Mouse (Mus musculus) thymus, postnatal 25 days (tissue): ENCODE measurements around the gene Epha2.

Experiments used
- DNase-seq: peaks from one replicate; pipeline ENCODE4 v3.0.0; 2022

The Epha2 gene

DNA sequence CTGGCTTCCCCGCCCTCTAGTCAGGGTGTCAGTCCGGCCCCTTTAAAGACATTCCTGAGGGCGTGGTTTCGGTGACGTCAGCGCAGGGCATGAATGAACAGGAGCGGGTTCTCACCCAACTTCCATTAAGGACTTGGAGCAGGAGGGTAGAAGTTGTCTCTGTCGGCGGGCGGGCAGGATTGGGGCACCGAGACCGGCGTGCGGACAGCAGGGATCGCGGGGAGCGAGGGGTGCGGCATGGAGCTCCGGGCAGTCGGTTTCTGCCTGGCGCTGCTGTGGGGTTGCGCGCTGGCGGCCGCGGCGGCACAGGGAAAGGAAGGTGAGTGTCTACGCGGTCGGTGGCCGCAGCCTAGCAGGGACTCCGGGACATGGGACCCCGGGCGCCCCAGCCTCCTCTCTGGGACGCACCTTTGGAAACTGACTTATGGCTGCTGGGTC, at the start of gene Epha2:
Gene Epha2, plus strand, starts transcription at position 125 of the 438 bp plus-strand sequence.
- DNase-seq: no peak

DNA sequence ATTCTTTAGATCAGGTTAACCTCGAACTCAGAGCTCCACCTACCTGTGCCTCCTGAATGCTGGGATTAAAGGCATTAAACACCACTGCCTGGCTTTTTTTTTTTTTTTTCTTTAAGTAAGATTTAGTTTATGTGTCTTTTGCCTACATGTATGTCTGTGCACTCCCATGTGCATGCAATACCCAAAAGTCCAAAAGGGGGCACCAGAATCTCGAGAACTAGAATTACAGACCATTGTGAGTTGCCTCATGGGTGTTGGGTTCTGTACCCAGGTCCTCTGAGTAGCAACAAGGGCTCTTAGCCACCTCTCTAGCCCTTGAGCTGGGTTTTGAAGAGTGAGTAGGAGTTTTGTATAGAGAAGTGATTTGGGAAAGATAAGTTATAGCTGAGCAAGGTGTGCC, 48.4 kb upstream of the Epha2 start:
- no peak for DNase-seq

GRCm38 (mm10) chr4:141254234-141254633, 46.8 kb upstream of the Epha2 start:
- DNase-seq: no peak

- peak; percentile 16 for DNase-seq
Observed at GRCm38 (mm10) chr4:141257440-141257839, 43.6 kb upstream of the Epha2 start.

DNA sequence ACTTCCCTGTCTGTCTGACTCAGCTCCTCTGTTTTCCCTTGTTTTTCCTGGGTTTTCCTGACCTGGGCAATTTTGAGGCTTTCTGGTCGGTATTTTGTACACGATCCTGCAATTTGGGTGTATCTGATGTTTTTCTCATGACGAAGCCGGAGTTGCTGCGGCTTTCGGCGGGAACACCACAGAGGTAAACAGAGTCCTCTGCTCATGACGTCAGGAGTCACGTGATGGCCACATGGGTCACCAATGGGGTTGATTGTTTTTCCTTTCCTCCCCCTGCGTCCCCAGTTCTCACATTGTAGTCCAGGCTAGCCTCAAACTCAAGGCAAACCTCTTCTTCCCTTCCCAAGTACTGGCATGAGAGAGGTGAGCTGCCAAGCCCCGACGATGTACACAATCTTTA, 41.6 kb upstream of the Epha2 start:
- no peak for DNase-seq

DNA sequence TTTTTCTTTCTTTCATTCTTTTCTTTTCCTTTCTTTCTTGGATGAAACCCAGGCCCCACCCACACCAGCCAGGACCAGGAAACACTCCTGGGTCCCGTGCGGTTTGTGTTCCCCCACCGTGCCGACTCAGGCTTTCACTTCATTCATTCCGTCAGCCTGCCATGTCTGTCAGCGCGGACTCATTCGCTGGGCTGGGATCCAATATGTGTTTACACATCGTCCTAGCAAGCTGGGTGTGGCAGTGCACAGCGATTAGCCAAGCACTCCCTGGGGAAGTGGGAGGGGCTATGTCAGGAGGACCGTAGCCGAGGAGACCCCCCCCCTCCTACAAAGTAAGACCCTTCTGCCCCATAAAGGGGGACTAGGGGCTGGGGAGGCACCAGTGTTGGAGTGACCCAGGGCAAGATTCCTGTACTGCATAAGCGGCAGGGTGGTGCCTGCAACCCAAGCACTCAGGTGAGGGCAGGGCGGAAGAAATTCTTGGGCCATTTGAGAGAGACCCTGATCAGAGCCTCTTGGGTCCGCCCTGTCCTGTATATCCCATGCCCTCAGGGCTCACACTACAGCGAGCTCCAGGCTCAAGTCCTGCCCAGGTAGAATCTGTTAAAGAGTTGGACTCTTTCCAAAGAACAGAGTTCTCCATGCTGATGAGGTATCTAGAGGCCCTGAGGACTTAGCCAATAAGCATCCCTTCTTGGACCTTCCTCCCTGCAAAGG, 40.9 kb upstream of the Epha2 start:
- no peak for DNase-seq

- DNase-seq: no peak
Observed at GRCm38 (mm10) chr4:141262906-141263637, 38.0 kb upstream of the Epha2 start.

- no peak for DNase-seq
Observed at GRCm38 (mm10) chr4:141265979-141266637, 34.9 kb upstream of the Epha2 start.

DNA sequence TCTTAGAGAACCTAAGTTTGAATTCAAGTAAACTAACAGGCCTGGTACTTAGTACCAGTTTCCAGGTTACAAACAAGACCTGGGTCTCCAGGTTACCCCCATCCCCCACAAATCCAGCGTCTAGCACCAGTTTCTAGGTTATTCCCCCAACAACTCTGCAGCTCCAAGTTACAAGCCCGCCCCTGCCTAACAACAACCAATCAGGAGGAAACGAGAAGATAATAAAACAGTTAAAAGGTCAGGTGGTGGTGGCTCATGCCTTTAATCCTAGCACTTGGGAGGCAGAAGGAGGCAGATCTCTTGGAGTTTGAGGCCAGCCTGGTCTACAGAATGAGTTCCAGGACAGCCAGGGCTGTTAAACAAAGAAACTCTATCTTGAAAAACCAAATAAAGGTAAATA, 33.8 kb upstream of the Epha2 start:
- DNase-seq: no peak

DNA sequence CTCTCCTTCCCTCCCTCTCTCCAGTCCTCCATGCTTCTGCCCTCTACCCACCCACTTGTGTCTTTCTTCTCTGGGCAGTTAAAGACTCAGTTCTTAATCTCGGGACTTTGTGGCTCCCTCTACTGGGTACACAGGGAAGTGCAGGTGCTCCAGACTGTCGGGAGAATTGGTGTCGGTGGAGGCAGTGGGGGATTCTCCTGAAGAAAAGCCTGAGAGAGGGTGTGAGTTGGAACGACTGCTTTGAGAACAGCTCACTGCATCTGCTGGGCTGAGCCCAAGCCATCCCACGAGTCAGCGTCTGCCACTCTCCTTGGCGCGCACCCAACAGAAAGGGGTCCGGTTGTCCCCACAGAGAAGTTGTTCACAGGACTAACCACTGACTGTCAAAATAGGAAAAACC, 33.2 kb upstream of the Epha2 start:
- peak; percentile 44 for DNase-seq

DNA sequence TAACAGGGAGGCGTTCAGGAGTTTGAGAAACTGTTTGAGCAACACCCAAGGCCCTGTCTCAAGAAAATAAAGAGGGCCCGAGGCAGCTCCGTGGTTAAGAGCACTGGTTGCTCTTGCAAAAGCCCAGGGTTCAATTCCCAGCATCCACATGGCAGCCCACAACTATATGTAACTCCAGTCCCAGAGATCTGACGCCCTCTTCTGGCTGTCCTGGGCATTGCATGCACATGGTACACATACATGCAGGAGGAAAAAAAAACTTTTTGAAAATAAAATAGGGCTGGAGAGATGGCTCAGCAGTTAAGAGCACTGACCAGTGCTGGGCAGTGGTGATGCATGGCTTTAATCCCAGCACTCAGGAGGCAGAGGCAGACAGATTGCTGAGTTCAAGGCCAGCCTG, 32.7 kb upstream of the Epha2 start:
- no peak for DNase-seq

GRCm38 (mm10) chr4:141269080-141269479, 32.0 kb upstream of the Epha2 start:
- no peak for DNase-seq

GRCm38 (mm10) chr4:141270201-141270940, 30.7 kb upstream of the Epha2 start:
- DNase-seq: no peak

GRCm38 (mm10) chr4:141271228-141271627, 29.8 kb upstream of the Epha2 start:
- DNase-seq: no peak

GRCm38 (mm10) chr4:141271721-141272120, 29.3 kb upstream of the Epha2 start:
- no peak for DNase-seq

DNA sequence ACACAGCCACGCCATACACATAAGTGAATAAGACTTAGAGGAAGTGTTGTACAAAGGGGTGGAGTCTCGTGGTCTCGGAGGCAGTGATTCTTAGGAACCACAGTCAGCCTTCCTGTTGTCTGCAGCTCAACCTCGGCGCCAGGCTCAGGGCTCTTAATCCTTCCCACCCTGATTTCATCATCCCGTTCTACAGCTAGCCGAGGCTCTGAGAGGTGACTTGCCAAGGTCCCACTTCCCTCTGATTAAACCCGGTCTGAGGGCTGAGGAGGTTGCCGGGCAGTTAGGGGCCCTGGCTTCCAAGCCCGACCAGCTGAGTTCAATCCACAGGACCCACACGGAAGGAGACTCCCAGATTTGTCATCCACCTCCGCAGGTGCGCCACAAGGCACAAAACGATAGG, 28.2 kb upstream of the Epha2 start:
- DNase-seq: peak; percentile 11

DNA sequence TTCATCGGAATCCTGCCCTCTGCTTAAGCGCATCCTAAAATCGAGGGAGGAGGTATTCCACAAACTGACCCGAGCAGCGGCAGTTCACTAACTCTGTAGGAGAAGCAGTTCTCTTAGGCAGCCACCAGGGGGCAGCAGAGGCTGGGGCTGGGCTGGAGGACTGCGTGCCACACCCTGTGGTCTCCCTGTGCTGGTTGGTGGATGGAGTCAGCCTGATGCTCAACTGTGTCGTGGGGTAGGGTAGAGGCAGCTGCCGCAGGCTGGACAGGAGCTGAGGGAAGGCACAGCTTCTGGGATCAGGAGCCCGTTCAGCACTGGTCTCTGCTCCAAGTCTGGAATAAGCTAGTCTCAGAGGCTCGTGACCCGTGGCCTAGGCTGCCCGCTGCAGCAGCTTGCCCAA, 27.7 kb upstream of the Epha2 start:
- DNase-seq: peak; percentile 71

GRCm38 (mm10) chr4:141274485-141275341, 26.3 kb upstream of the Epha2 start:
- no peak for DNase-seq

GRCm38 (mm10) chr4:141277157-141277556, 23.9 kb upstream of the Epha2 start:
- DNase-seq: no peak

- DNase-seq: no peak
Observed at GRCm38 (mm10) chr4:141278154-141278553, 22.9 kb upstream of the Epha2 start.

GRCm38 (mm10) chr4:141279327-141279726, 21.7 kb upstream of the Epha2 start:
- no peak for DNase-seq

GRCm38 (mm10) chr4:141279783-141280182, 21.3 kb upstream of the Epha2 start:
- no peak for DNase-seq
